Mouse (Mus musculus) heart, embryonic 13.5 days (tissue): ENCODE data around the gene Hcn1. TPM values are rescaled to one million over a fixed set of nuclear protein-coding genes. Genes with fewer than 3 reads are reported as not detected.
A peak's percentile ranks its signal among the peaks of the same experiment; 100 is the strongest.

Source experiments
- ATAC-seq: fragments of 200-750 bp; cut with Nextera tagmentation; 2 replicates; pipeline ENCODE4 v1.8.0; 2017; ENCODE audit warnings: moderate TSS enrichment; ENCODE audit not compliant: insufficient number of reproducible peaks, low FRiP score, low TSS enrichment; ENCODE audit errors: extremely low read depth
- H3K27ac ChIP-seq: fragments of 300-500 bp; sonication (generic); replicated peaks from 2 replicates; pipeline ENCODE4 v1.5.1; 2015; ENCODE audit warnings: moderate library complexity, mild to moderate bottlenecking, inconsistent platforms
- H3K27me3 ChIP-seq: fragments of 300-500 bp; sonication (generic); replicated peaks from 2 replicates; pipeline ENCODE4 v1.6.1; 2015; ENCODE audit warnings: mild to moderate bottlenecking, inconsistent platforms
- H3K36me3 ChIP-seq: fragments of 300-500 bp; sonication (generic); 2 replicates; pipeline ENCODE4 v1.6.1; 2015; ENCODE audit warnings: mild to moderate bottlenecking, inconsistent platforms
- H3K4me1 ChIP-seq: fragments of 300-500 bp; sonication (generic); 2 replicates; pipeline ENCODE4 v1.6.1; 2015; ENCODE audit warnings: inconsistent platforms
- H3K4me2 ChIP-seq: fragments of 300-500 bp; sonication (generic); 2 replicates; pipeline ENCODE4 v1.6.1; 2015; ENCODE audit warnings: inconsistent platforms, mild to moderate bottlenecking, moderate library complexity
- H3K4me3 ChIP-seq: fragments of 300-500 bp; sonication (generic); 2 replicates; pipeline ENCODE4 v1.5.1; 2015; ENCODE audit warnings: moderate library complexity, mild to moderate bottlenecking, inconsistent platforms
- H3K9ac ChIP-seq: fragments of 300-500 bp; sonication (generic); 2 replicates; pipeline ENCODE4 v1.6.1; 2015; ENCODE audit warnings: inconsistent platforms, mild to moderate bottlenecking, moderate library complexity
- H3K9me3 ChIP-seq: fragments of 300-500 bp; sonication (generic); 2 replicates; pipeline ENCODE4 v1.6.1; 2016; ENCODE audit warnings: inconsistent platforms
- WGBS: fragments of 180-500 bp; shearing (Covaris S2); methylation state at CpG from one replicate; pipeline ENCODE4 v1.1.7; 2015; ENCODE audit warnings: mixed read lengths; 5-methylcytosine and 5-hydroxymethylcytosine counted together
- polyA plus RNA-seq: library from polyadenylated mRNA; unstranded; fragments of >200 nt; fragmentation: Nextera tagmentation; extraction: Ambion mirVana; gene quantifications from 2 replicates; pipeline ENCODE4 v1.2.1, GENCODE M21; 2015

Hcn1 gene
- 0.08 and 0.09 TPM in 2 replicates for polyA plus RNA-seq

DNA sequence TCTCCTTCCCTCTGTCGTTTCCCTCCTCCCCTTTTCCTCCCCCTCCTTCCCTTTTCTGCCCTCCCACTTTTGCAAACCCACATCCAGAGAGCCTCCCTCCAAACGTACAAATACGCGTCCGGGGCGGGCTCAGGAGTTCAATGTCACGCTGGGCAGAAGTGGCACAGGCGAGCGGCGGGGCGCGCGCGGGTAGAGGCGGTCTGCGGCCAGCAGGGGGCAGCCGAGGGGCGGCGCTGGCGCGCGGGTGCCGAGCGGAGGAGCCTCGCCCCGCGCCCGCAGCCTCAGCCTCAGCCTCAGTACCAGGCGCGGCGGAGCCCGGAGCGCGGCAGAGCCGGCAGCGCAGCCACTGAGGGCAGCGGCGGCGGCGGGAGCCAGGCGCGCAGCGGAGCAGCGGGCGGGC, at the start of gene Hcn1:
Hcn1 (plus strand) TSS at position 140 of the 400 bp plus-strand sequence.
- H3K27ac ChIP-seq = no peak within 1 kb of the TSS
- H3K9ac ChIP-seq = peak within 1 kb of the TSS; percentile 70
- H3K4me2 ChIP-seq = peak within 1 kb of the TSS; percentile 94
- WGBS = 0% methylated on average over 44 of the region's 45 CpGs
- ATAC-seq = peak; percentile 77
- peaks cover 17% of the 10 kb centered on the region for H3K27me3 ChIP-seq
- peaks cover 21% of the 10 kb centered on the region for H3K4me1 ChIP-seq
- H3K36me3 ChIP-seq = no peaks in the 10 kb centered on the region
- H3K9me3 ChIP-seq = no peaks in the 10 kb centered on the region
- peak within 1 kb of the TSS; percentile 63 for H3K4me3 ChIP-seq

DNA sequence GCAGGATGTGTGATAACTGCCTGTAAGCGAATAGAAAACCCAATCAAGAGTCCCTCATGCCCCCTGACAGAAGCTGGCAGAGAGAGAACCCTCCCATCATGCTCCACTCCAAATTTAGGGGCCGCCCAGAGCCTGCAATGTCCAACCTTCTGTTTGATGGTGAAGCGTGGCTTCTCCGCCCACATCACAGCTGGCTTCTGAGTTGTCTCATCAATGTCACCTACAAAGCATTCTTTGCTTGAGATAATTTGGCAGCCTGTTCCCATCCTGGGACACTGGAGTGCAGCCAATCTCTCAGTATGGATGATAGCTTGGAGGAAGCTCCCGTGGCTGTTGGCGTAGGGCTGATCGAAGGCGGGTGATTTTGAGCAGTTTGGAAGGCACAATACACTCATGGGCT, 34.9 kb upstream of the Hcn1 start:
- Histone ChIP-seq H3K4me3 (no peak overlapping the region), H3K27ac (no peak overlapping the region), H3K9ac (no peak overlapping the region), H3K4me1 (peaks cover 5% of the 10 kb centered on the region), H3K27me3 (no peaks in the 10 kb centered on the region), H3K9me3 (no peaks in the 10 kb centered on the region), H3K36me3 (no peaks in the 10 kb centered on the region), H3K4me2 (peak overlapping the region; percentile 46)
- 24% methylated on average over 8 of the region's 8 CpGs for WGBS
- no peak for ATAC-seq

DNA sequence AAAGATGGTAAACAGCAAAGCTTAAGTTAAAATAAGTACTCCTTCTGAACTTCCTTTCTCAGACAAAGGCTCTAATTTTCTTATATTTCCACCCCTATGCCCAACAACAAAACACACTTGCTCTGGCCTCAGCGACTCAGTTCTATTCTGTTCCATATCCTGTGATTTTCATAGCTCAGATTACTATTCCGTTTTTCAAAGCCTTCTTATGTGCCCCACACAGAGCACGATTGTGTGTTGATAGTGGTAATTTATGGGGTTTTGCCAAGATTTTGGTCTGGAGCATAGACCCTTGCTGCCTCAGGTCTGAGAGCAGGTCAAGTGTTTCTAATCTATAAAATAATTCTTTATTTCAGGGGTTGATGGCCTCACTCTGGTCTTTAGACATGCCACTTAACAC, 30.4 kb upstream of the Hcn1 start:
- H3K4me2 ChIP-seq = no peak overlapping the region
- H3K9me3 ChIP-seq = no peaks in the 10 kb centered on the region
- H3K27me3 ChIP-seq = no peaks in the 10 kb centered on the region
- no peak overlapping the region for H3K27ac ChIP-seq
- peaks cover 5% of the 10 kb centered on the region for H3K4me1 ChIP-seq
- 52% methylated on average over 3 of the region's 3 CpGs for WGBS
- no peak overlapping the region for H3K9ac ChIP-seq
- ATAC-seq = no peak
- no peak overlapping the region for H3K4me3 ChIP-seq
- no peaks in the 10 kb centered on the region for H3K36me3 ChIP-seq

DNA sequence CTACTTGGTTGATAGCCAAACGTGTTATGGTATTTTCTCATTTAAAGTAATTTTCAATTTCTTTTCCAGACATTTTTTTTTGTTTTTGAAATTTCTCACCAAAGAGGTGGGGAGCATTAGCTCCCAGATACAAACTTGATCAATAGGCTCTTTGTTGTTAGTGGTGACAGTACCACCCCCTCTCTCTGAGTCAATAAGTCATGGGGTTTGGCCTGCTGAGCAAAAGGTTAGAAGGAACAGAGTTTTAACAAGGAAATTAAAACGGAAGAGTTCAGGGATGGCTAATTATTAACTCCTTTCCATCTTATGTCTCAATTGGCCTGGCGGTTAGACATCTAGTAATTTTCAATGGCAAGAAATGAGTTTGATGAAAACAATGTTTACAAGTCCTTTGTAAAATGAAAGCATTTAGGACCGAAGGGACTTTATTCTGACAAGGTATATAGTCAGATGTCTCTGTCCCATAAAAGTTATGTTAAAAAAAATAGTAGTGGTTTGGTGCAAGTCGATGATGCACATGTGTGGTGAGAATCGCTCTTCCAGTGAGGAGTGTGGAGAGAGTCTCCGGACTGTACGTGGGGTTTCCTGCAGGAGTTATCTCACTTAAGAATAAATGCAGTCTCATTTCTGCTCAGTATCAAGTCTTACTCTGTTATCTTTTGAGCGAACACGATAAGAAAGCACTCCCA, 7.5 kb upstream of the Hcn1 start:
- H3K27ac ChIP-seq = no peak overlapping the region
- WGBS = 62% methylated on average over 10 of the region's 10 CpGs
- no peaks in the 10 kb centered on the region for H3K27me3 ChIP-seq
- no peak overlapping the region for H3K4me2 ChIP-seq
- no peaks in the 10 kb centered on the region for H3K4me1 ChIP-seq
- no peaks in the 10 kb centered on the region for H3K36me3 ChIP-seq
- no peaks in the 10 kb centered on the region for H3K9me3 ChIP-seq
- no peak overlapping the region for H3K4me3 ChIP-seq
- H3K9ac ChIP-seq = no peak overlapping the region
- no peak for ATAC-seq

DNA sequence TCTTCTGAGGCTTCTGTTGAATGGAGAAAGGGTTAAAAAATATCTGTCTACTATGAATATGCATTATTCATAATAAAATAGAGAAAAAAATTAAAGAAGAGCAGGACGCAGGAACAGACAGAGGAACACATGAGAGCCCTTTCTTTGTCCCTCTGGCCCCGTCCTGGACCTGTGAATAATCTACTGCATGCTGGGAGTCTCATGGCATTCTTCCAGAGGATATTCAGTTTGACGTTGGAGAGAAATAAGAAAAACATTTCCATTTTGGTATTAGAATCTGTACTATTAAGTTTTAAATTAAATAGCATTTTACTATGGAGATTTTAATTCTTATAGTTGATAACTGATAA, 7.0 kb upstream of the Hcn1 start:
- Histone ChIP-seq H3K4me3 (no peak overlapping the region), H3K4me2 (no peak overlapping the region), H3K4me1 (no peaks in the 10 kb centered on the region), H3K27me3 (no peaks in the 10 kb centered on the region), H3K9me3 (no peaks in the 10 kb centered on the region), H3K36me3 (no peaks in the 10 kb centered on the region), H3K27ac (no peak overlapping the region), H3K9ac (no peak overlapping the region)
- ATAC-seq = no peak
- WGBS = 34% methylated on average over 3 of the region's 3 CpGs

DNA sequence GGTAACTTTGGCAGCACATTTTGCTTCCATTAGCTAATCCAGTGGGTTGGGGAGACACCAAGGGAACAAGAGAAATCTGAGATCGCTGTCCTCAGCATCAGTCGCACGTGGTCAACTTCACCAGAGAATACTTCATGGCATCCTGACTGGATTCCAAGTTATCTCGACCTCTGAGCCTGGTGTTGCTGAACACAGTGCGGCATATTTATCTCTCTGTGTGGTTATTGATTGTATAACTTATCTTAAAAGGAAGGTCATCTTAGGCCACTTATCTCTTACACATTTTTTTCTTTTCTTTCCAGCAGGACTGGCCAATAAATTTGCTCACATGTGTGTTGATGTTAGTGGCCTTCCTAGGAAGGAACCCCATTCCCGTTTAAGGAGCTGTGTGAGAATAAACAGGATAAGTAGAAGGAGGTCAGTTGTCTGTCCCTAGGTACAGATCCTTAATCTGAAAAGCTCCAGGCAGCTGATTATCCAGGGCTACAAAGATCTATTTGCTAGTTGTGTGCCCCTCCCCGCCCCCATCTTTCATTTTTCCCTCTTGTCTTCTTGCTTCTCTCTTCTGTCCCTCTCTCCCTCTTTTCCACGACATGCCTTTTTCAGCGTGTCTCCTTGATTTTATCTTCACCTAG, 672 bp upstream of the Hcn1 start:
- WGBS = 18% methylated on average over 9 of the region's 9 CpGs
- Histone ChIP-seq H3K4me1 (peaks cover 21% of the 10 kb centered on the region), H3K9ac (no peak overlapping the region), H3K4me3 (peak overlapping the region; percentile 63; the same call in 1 of the 2 replicates), H3K9me3 (no peaks in the 10 kb centered on the region), H3K36me3 (no peaks in the 10 kb centered on the region), H3K4me2 (peak overlapping the region; percentile 94), H3K27ac (no peak overlapping the region), H3K27me3 (peaks cover 17% of the 10 kb centered on the region)
- ATAC-seq = no peak

DNA sequence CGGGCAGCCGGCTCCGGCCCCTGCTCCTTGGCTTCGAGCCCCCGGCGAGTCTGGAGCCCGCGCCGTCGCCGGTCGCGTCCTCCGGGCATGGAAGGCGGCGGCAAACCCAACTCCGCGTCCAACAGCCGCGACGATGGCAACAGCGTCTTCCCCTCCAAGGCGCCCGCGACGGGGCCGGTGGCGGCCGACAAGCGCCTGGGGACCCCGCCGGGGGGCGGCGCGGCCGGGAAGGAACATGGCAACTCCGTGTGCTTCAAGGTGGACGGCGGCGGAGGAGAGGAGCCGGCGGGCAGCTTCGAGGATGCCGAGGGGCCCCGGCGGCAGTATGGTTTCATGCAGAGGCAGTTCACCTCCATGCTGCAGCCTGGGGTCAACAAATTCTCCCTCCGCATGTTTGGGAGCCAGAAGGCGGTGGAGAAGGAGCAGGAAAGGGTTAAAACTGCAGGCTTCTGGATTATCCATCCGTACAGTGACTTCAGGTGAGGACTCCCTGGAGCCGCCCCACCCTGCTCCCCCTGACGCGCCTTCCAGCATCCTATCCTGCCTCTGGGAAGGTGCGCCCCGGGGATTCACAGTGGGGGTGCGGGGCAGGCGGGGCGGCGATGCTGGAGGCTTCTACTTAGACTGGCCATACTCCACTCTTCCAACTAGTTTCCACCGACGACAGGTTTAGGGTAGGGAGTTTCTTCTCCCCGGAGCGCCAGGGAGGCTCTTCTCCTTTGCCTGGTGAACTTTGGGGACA, 668 bp downstream of the Hcn1 start:
- WGBS = under 1% methylated on average over 43 of the region's 62 CpGs
- H3K4me3 ChIP-seq = peak overlapping the region; percentile 63

DNA sequence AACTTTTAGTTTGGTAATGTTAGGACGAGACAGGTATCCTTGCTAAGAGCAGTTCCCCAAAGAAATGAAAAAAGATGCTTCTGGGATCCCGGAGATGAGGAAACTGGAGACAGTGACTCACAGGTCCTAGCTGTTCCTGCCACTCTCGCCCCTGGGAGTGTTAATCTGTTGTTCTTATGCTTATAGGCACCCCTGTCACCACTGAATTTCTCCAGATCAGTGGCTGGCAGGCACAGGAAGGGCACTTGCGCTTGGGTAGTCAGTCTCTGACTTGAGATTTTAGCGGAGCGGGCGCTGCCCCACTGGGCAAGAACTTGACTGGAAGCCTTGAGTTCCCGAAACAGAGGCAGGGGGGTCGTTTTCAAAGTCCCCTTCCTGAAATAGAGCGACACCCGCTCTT, 1.3 kb downstream of the Hcn1 start:
- ATAC-seq = no peak
- WGBS = 10% methylated on average over 11 of the region's 11 CpGs
- Histone ChIP-seq H3K4me2 (peak overlapping the region; percentile 94), H3K4me3 (peak overlapping the region; percentile 63), H3K9me3 (no peaks in the 10 kb centered on the region), H3K27me3 (peaks cover 17% of the 10 kb centered on the region), H3K27ac (no peak overlapping the region), H3K9ac (no peak overlapping the region), H3K36me3 (no peaks in the 10 kb centered on the region), H3K4me1 (peaks cover 21% of the 10 kb centered on the region)

More for the DNA sequence above, 668 bp downstream of the Hcn1 start:
- no peak overlapping the region for H3K27ac ChIP-seq
- no peak for ATAC-seq
- no peaks in the 10 kb centered on the region for H3K36me3 ChIP-seq
- H3K9ac ChIP-seq = peak overlapping the region; percentile 70
- peaks cover 17% of the 10 kb centered on the region for H3K27me3 ChIP-seq
- peaks cover 21% of the 10 kb centered on the region for H3K4me1 ChIP-seq
- peak overlapping the region; percentile 94 for H3K4me2 ChIP-seq
- no peaks in the 10 kb centered on the region for H3K9me3 ChIP-seq

DNA sequence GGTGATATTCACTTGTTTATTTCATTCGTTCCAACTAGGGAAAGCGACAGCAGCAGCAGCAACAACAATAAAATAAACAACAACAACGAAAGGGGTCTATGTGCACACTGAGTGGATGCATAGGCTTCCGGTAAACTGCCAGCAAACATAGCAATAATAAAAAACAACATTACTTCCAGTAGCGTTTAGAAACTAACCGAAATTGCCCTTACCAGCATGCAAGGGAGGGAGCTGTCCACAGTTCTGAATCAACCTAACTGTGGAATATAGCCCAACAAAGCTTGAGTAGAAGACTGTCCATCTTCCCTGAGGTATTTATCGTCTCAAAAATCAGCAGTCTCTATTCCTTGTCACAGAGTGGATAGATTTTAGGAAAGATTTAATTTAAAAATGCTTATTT, 2.0 kb downstream of the Hcn1 start:
- no peak for ATAC-seq
- H3K27me3 ChIP-seq = peaks cover 17% of the 10 kb centered on the region
- no peak overlapping the region for H3K27ac ChIP-seq
- H3K36me3 ChIP-seq = no peaks in the 10 kb centered on the region
- no peak overlapping the region for H3K9ac ChIP-seq
- H3K4me1 ChIP-seq = peaks cover 21% of the 10 kb centered on the region
- peak overlapping the region; percentile 94 for H3K4me2 ChIP-seq
- 25% methylated on average over 7 of the region's 7 CpGs for WGBS
- H3K9me3 ChIP-seq = no peaks in the 10 kb centered on the region
- peak overlapping the region; percentile 63 for H3K4me3 ChIP-seq

DNA sequence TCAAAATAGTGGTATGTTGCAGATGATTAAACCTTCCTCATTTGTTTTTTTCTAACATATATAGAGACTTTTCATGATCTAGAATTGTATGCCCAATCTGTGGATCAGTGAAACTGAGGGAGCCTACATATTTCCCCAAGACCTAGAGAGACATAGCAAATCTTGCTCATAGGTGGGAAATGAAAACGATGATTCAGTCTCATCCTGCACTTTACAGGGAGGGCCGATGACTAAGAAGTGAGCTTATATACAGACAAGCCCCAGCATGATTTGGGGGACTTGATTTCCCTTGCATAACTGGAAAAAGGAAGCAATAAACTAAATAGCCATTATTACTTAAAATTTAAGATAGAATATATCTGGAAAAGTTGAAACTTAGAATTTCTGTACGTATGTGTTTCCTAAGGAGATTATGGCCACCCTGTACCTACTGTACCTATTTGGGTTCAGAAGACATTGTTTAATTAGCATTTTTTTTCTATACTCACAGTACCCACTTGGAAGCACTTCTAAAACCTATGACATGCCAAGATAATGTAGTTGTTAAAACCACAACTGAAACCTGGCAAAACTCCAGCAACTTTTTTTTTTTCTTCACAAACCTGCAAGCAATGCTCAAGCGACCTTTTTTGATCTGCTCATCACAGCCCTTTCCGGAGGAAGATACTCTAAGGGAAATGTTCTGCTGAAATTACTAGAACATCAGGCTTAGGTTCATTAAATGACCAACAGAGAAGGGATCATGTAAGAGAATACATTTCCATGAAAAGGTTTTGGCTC, 3.0 kb downstream of the Hcn1 start:
- ATAC-seq = no peak
- 74% methylated on average over 5 of the region's 5 CpGs for WGBS

DNA sequence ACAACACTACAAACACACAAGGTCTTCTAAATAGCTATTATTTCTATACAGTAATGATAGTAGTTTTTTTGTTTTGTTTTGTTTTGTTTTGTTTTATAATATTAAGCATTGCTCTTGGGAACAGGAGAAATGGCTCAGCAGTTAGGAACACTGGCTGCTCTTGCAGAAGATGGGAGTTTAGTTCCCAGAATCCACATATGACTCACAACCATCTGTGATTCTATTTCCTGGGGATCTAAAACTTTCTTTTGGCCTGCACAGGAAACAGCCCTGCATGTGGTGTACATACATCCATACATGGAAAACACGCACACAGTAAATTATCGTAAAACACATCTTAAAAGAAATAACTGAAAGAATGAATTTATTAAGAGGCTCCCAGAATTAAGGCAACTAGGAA, 9.8 kb downstream of the Hcn1 start:
- no peaks in the 10 kb centered on the region for H3K36me3 ChIP-seq
- no peak overlapping the region for H3K27ac ChIP-seq
- no peaks in the 10 kb centered on the region for H3K4me1 ChIP-seq
- no peaks in the 10 kb centered on the region for H3K27me3 ChIP-seq
- no peak for ATAC-seq
- H3K4me3 ChIP-seq = no peak overlapping the region
- no peak overlapping the region for H3K9ac ChIP-seq
- no peaks in the 10 kb centered on the region for H3K9me3 ChIP-seq
- no peak overlapping the region for H3K4me2 ChIP-seq
- WGBS = 88% methylated on average over 2 of the region's 2 CpGs

More for the DNA sequence above, 3.0 kb downstream of the Hcn1 start:
- no peak overlapping the region for H3K9ac ChIP-seq
- H3K4me2 ChIP-seq = no peak overlapping the region
- no peak overlapping the region for H3K27ac ChIP-seq
- no peak overlapping the region for H3K4me3 ChIP-seq
- peaks cover 17% of the 10 kb centered on the region for H3K27me3 ChIP-seq
- no peaks in the 10 kb centered on the region for H3K9me3 ChIP-seq
- H3K4me1 ChIP-seq = peaks cover 21% of the 10 kb centered on the region
- no peaks in the 10 kb centered on the region for H3K36me3 ChIP-seq
